Mouse (Mus musculus) MEL (cell line): ENCODE results near the gene Tshz2. TPM values are rescaled to one million over a fixed set of nuclear protein-coding genes. Genes with fewer than 3 reads are reported as not detected.

Experiments used
- DNase-seq: peaks from one replicate; pipeline ENCODE4 v3.0.0; 2011; ENCODE audit warnings: low read depth, low spot score
- H3K27ac ChIP-seq: 2 replicates; pipeline ENCODE4 v1.5.1; 2012; ENCODE audit warnings: low read depth, mild to moderate bottlenecking, control low read depth, low read length, moderate library complexity; ENCODE audit not compliant: control insufficient read depth
- H3K27me3 ChIP-seq, 2 experiments: fragments of 150-350 bp in 1 of 2; sonication (generic) in 1 of 2; 2 replicates each; pipeline ENCODE4 v1.6.1; 2012; ENCODE audit warnings: low read length in 2 of 2, mild to moderate bottlenecking in 2 of 2, improper control_type of control experiment in 1 of 2, moderate library complexity in 1 of 2; ENCODE audit not compliant: insufficient read depth in 2 of 2, control insufficient read depth in 1 of 2
- H3K36me3 ChIP-seq, 2 experiments: 2 replicates each; pipeline ENCODE4 v1.6.1; 2012 to 2014; ENCODE audit warnings: low read length in 2 of 2, improper control_type of control experiment in 1 of 2, inconsistent platforms in 1 of 2, mild to moderate bottlenecking in 1 of 2; ENCODE audit not compliant: insufficient read depth in 2 of 2, control insufficient read depth in 1 of 2
- H3K4me1 ChIP-seq, 2 experiments: fragments of 150-350 bp in 1 of 2; sonication (generic) in 1 of 2; 2 replicates each; pipeline ENCODE4 v1.6.1; 2012; ENCODE audit warnings: low read length in 2 of 2, improper control_type of control experiment in 1 of 2, mild to moderate bottlenecking in 1 of 2; ENCODE audit not compliant: insufficient read depth in 2 of 2, control insufficient read depth in 1 of 2
- H3K4me3 ChIP-seq, 2 experiments: fragments of 150-350 bp in 1 of 2; sonication (generic) in 1 of 2; 2 replicates each; pipeline ENCODE4 v1.5.1; 2012; ENCODE audit warnings: low read depth in 2 of 2, low read length in 2 of 2, mild to moderate bottlenecking in 2 of 2, moderate library complexity in 2 of 2, control low read depth in 1 of 2, improper control_type of control experiment in 1 of 2; ENCODE audit not compliant: control insufficient read depth in 1 of 2, insufficient read depth in 1 of 2
- H3K79me2 ChIP-seq: 2 replicates; pipeline ENCODE4 v1.6.1; 2012; ENCODE audit warnings: mild to moderate bottlenecking, low read length, moderate library complexity; ENCODE audit not compliant: control insufficient read depth, poor library complexity, insufficient read depth
- H3K9ac ChIP-seq: 2 replicates; pipeline ENCODE4 v1.6.1; 2012; ENCODE audit warnings: low read depth, mild to moderate bottlenecking, control low read depth, low read length, moderate library complexity; ENCODE audit not compliant: control insufficient read depth, poor library complexity, severe bottlenecking
- H3K9me3 ChIP-seq: fragments of 150-350 bp; sonication (generic); replicated peaks from 2 replicates; pipeline ENCODE4 v1.6.1; 2012; ENCODE audit warnings: mild to moderate bottlenecking, low read length, improper control_type of control experiment, moderate library complexity; ENCODE audit not compliant: insufficient read depth
- BHLHE40 ChIP-seq: IDR thresholded peaks from 2 replicates; pipeline ENCODE4 v1.6.1; 2012; ENCODE audit warnings: low read depth, mild to moderate bottlenecking, inconsistent platforms, low read length, improper control_type of control experiment, borderline replicate concordance
- CHD1 ChIP-seq: IDR thresholded peaks from 2 replicates; pipeline ENCODE4 v1.6.1; 2012; ENCODE audit warnings: low read depth, mild to moderate bottlenecking, inconsistent platforms, low read length, improper control_type of control experiment
- ELF1 ChIP-seq: IDR thresholded peaks from 2 replicates; pipeline ENCODE4 v1.6.1; 2014; ENCODE audit warnings: low read depth, mild to moderate bottlenecking, inconsistent platforms, low read length, improper control_type of control experiment, moderate library complexity
- EP300 ChIP-seq, 2 experiments: IDR thresholded peaks; 2 replicates each; pipeline ENCODE4 v1.6.1; 2011; ENCODE audit warnings: improper control_type of control experiment in 2 of 2, low read length in 2 of 2, low read depth in 1 of 2, mild to moderate bottlenecking in 1 of 2
- ETS1 ChIP-seq: IDR thresholded peaks from 2 replicates; pipeline ENCODE4 v1.6.1; 2012; ENCODE audit warnings: low read depth, mild to moderate bottlenecking, inconsistent platforms, low read length, improper control_type of control experiment, moderate library complexity
- GABPA ChIP-seq: IDR thresholded peaks from 2 replicates; pipeline ENCODE4 v1.6.1; 2012; ENCODE audit warnings: low read depth, mild to moderate bottlenecking, inconsistent platforms, low read length, improper control_type of control experiment, moderate library complexity
- HCFC1 ChIP-seq: IDR thresholded peaks from 2 replicates; pipeline ENCODE4 v1.6.1; 2012; ENCODE audit warnings: low read depth, mild to moderate bottlenecking, inconsistent platforms, low read length, improper control_type of control experiment, moderate library complexity
- JUND ChIP-seq: IDR thresholded peaks from 2 replicates; pipeline ENCODE4 v1.6.1; 2011; ENCODE audit warnings: low read depth, mild to moderate bottlenecking, improper control_type of control experiment, low read length
- KAT2A ChIP-seq: conservative IDR thresholded peaks from 2 replicates; pipeline ENCODE4 v1.6.1; 2012; ENCODE audit warnings: low read depth, low read length, improper control_type of control experiment, inconsistent platforms
- MAFK ChIP-seq: IDR thresholded peaks from 2 replicates; pipeline ENCODE4 v1.6.1; 2011; ENCODE audit warnings: low read depth, mild to moderate bottlenecking, low read length, improper control_type of control experiment, borderline replicate concordance
- MEF2A ChIP-seq: IDR thresholded peaks from 2 replicates; pipeline ENCODE4 v1.6.1; 2014; ENCODE audit warnings: low read depth, mild to moderate bottlenecking, inconsistent platforms, low read length, improper control_type of control experiment; ENCODE audit not compliant: poor library complexity, insufficient replicate concordance, severe bottlenecking; ENCODE audit errors: extremely low read depth
- MXI1 ChIP-seq: IDR thresholded peaks from 2 replicates; pipeline ENCODE4 v1.6.1; 2011; ENCODE audit warnings: mild to moderate bottlenecking, low read depth, low read length, improper control_type of control experiment
- MYB ChIP-seq: IDR thresholded peaks from 2 replicates; pipeline ENCODE4 v1.6.1; 2011; ENCODE audit warnings: mild to moderate bottlenecking, low read depth, low read length, improper control_type of control experiment
- NRF1 ChIP-seq: IDR thresholded peaks from 2 replicates; pipeline ENCODE4 v1.6.1; 2014; ENCODE audit warnings: low read depth, mild to moderate bottlenecking, inconsistent platforms, low read length, improper control_type of control experiment, moderate library complexity; ENCODE audit not compliant: poor library complexity, insufficient read depth, severe bottlenecking
- POLR2AphosphoS5 ChIP-seq: IDR thresholded peaks from 2 replicates; pipeline ENCODE4 v1.6.1; 2012; ENCODE audit warnings: low read depth, borderline replicate concordance, mild to moderate bottlenecking, inconsistent platforms, low read length, moderate library complexity, mixed read lengths
- RAD21 ChIP-seq: IDR thresholded peaks from 2 replicates; pipeline ENCODE4 v1.6.1; 2011; ENCODE audit warnings: mild to moderate bottlenecking, low read depth, low read length, improper control_type of control experiment
- RCOR1 ChIP-seq: IDR thresholded peaks from 2 replicates; pipeline ENCODE4 v1.6.1; 2012; ENCODE audit warnings: low read depth, mild to moderate bottlenecking, inconsistent platforms, low read length, improper control_type of control experiment
- SIN3A ChIP-seq: IDR thresholded peaks from 2 replicates; pipeline ENCODE4 v1.6.1; 2012; ENCODE audit warnings: low read length, improper control_type of control experiment, inconsistent platforms
- SMC3 ChIP-seq: IDR thresholded peaks from 2 replicates; pipeline ENCODE4 v1.6.1; 2011; ENCODE audit warnings: low read depth, low read length, improper control_type of control experiment
- TAL1 ChIP-seq: IDR thresholded peaks from 2 replicates; pipeline ENCODE4 v1.6.1; 2012; ENCODE audit warnings: mild to moderate bottlenecking, inconsistent platforms, low read length, moderate library complexity, mixed read lengths
- TBP ChIP-seq: IDR thresholded peaks from 2 replicates; pipeline ENCODE4 v1.8.0; 2011; ENCODE audit warnings: low read depth, low read length, improper control_type of control experiment
- USF1 ChIP-seq: IDR thresholded peaks from 2 replicates; pipeline ENCODE4 v1.6.1; 2014; ENCODE audit warnings: low read depth, mild to moderate bottlenecking, inconsistent platforms, low read length, improper control_type of control experiment, moderate library complexity
- ZC3H11A ChIP-seq: IDR thresholded peaks from 2 replicates; pipeline ENCODE4 v1.6.1; 2012; ENCODE audit warnings: low read depth, mild to moderate bottlenecking, inconsistent platforms, low read length, improper control_type of control experiment
- ZMIZ1 ChIP-seq: IDR thresholded peaks from 2 replicates; pipeline ENCODE4 v1.6.1; 2012; ENCODE audit warnings: low read depth, mild to moderate bottlenecking, inconsistent platforms, low read length, improper control_type of control experiment, moderate library complexity
- ZNF384 ChIP-seq: IDR thresholded peaks from 2 replicates; pipeline ENCODE4 v1.6.1; 2012; ENCODE audit warnings: low read depth, mild to moderate bottlenecking, inconsistent platforms, low read length, improper control_type of control experiment
- polyA plus RNA-seq, 2 experiments: library from polyadenylated mRNA; stranded (reverse) in 1 of 2; unstranded in 1 of 2; fragments of >175 nt in 1 of 2; fragments of >200 nt in 1 of 2; gene quantifications; 2 replicates each; pipeline versions ENCODE4 v1.2.1 to v1.2.4; 2012; ENCODE audit warnings: low replicate concordance in 2 of 2, low read depth in 1 of 2; ENCODE audit not compliant: insufficient read length in 2 of 2, insufficient read depth in 1 of 2, missing spikeins in 1 of 2
- total RNA-seq: library from RNA; depleted of rRNA; stranded (reverse); fragments of 300-350 nt; gene quantifications from 2 replicates; pipeline ENCODE4 v1.2.3, GENCODE M21; 2012

Tshz2 gene
- total and polyA plus RNA-seq, 3 experiments: not detected

DNA sequence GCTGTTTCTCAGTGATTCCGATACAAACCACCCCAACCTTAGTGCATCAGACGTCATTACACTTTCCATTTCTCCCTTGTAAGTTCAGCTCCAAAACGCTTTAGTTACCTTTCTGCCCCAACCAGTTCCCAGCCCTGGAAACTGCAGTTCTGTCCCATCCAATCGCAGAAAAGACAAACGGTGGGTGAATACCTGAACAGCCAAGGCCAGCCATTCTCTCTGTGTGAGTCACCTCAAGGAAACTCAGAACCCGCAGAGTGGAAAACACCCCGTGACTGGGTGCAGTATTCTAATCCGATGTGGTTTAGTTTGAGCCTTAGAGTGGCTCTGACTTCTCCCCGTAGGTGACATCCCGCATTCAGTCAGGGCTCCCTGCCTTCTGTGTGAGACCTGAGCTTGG lies 43.1 kb upstream of the Tshz2 start:
- H3K9me3 ChIP-seq: no peaks in the 10 kb centered on the region
- no peaks in the 10 kb centered on the region for H3K79me2 ChIP-seq
- no peaks in the 10 kb centered on the region for H3K36me3 ChIP-seq
- H3K4me1 ChIP-seq: no peaks in the 10 kb centered on the region
- H3K9ac ChIP-seq: no peak overlapping the region
- no peaks in the 10 kb centered on the region for H3K27me3 ChIP-seq
- DNase-seq: no peak
- no peak overlapping the region for H3K27ac ChIP-seq
- TF ChIP-seq ELF1: no peak
- no peak for TF ChIP-seq CHD1
- no peak for TF ChIP-seq MAFK
- no peak for TF ChIP-seq KAT2A
- TF ChIP-seq NRF1: no peak
- no peak for TF ChIP-seq MXI1
- no peak for TF ChIP-seq ETS1
- TF ChIP-seq USF1: no peak
- TF ChIP-seq TBP: no peak
- no peak for TF ChIP-seq RAD21
- no peak for TF ChIP-seq GABPA
- no peak for TF ChIP-seq JUND
- no peak for TF ChIP-seq MEF2A
- TF ChIP-seq POLR2AphosphoS5: no peak
- TF ChIP-seq ZNF384: no peak
- no peak for TF ChIP-seq SIN3A
- no peak for TF ChIP-seq TAL1
- no peak overlapping the region for H3K4me3 ChIP-seq

DNA sequence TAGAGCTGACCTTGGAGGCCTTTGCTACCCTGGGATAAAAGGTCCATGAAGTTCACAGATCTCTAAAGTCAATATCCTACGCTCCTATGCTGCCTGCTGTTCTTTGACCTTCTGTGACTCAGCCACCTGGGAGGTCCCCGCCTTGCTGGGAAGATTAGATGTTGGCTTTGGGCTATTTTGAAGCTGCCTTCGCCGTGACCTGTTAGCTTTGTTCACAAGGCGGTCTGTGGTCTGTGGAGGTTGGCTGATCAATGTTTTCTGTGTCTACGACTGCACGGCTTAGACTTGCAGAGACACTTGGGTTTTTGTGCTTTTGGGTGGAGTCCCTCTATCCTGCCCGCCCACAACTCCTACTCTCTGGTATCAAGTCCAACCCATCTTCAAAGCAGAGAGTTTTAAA lies 42.4 kb upstream of the Tshz2 start:
- no peak for DNase-seq
- H3K36me3 ChIP-seq: no peaks in the 10 kb centered on the region
- TF ChIP-seq MYB (no peak), KAT2A (no peak), EP300 (IDR thresholded peaks at IDR 0.05; ENCODE audit: low read depth in 1 of 2, low read length in 2 of 2) (no peak), RCOR1 (no peak), NRF1 (no peak), ETS1 (no peak), SMC3 (no peak), USF1 (no peak), ZC3H11A (no peak), ZMIZ1 (no peak), BHLHE40 (no peak), POLR2AphosphoS5 (no peak), HCFC1 (no peak), CHD1 (no peak), MXI1 (no peak), TBP (no peak)
- H3K9ac ChIP-seq: no peak overlapping the region
- H3K27me3 ChIP-seq: no peaks in the 10 kb centered on the region
- no peaks in the 10 kb centered on the region for H3K9me3 ChIP-seq
- no peak overlapping the region for H3K27ac ChIP-seq
- no peaks in the 10 kb centered on the region for H3K4me1 ChIP-seq
- no peaks in the 10 kb centered on the region for H3K79me2 ChIP-seq
- no peak overlapping the region for H3K4me3 ChIP-seq
